17 mouse cellular contexts compared by ENCODE assay signal in genomic region chr3:40528958-40529357, GRCm38 (mm10). TPM values are rescaled to one million over a fixed set of nuclear protein-coding genes. Genes with fewer than 3 reads are reported as not detected.
DNase-seq lines count a peak whose midpoint lies in the region; ATAC-seq and TF ChIP-seq lines count a peak whose summit lies in the region.
"Had no signal": no experiment of that assay in that cellular context is flagged by ENCODE, and none has a peak within 500 bp of the region (broad histone marks: within the 10 kb centered on the region; RNA-seq: fewer than 3 reads in every experiment).

No protein-coding gene starts in this region.

- H3K27ac ChIP-seq in heart, embryonic 11.5 days (ENCODE audit: low read depth, low read length) = no peak overlapping the region
- no peak overlapping the region for H3K27ac ChIP-seq in heart, embryonic 10.5 days
- H3K27ac ChIP-seq in liver, postnatal 0 days (ENCODE audit: low read depth) = no peak overlapping the region
- H3K27ac ChIP-seq: embryonic facial prominence, embryonic 13.5 days; limb, embryonic 10.5 days; macrophage; midbrain, embryonic 12.5 days had no signal

- H3K9ac ChIP-seq in heart, embryonic 11.5 days (ENCODE audit: low read depth, low read length) = no peak overlapping the region
- no peak overlapping the region for H3K9ac ChIP-seq in liver, postnatal 0 days (replicated peaks)
- H3K9ac ChIP-seq: embryonic facial prominence, embryonic 13.5 days; lung, embryonic 14.5 days; midbrain, embryonic 12.5 days had no signal

- peaks cover 25% of the 10 kb centered on the region for H3K27me3 ChIP-seq in heart, embryonic 11.5 days (ENCODE audit: control insufficient read depth, insufficient read depth, low read length)
- H3K27me3 ChIP-seq in heart, embryonic 10.5 days (ENCODE audit: insufficient read depth, poor library complexity, severe bottlenecking) = peaks cover 56% of the 10 kb centered on the region
- peaks cover 20% of the 10 kb centered on the region for H3K27me3 ChIP-seq in liver, postnatal 0 days (ENCODE audit: insufficient read depth, low read length)

- TF ChIP-seq EP300 in liver, postnatal 0 days (IDR thresholded peaks at IDR 0.05; ENCODE audit: low read depth) = no peak

- no peak overlapping the region for H3K4me3 ChIP-seq in heart, embryonic 11.5 days (ENCODE audit: low read depth, low read length)
- no peak overlapping the region for H3K4me3 ChIP-seq in heart, embryonic 10.5 days
- no peak overlapping the region for H3K4me3 ChIP-seq in liver, postnatal 0 days (ENCODE audit: low read depth, low read length)
- H3K4me3 ChIP-seq: embryonic facial prominence, embryonic 13.5 days; limb, embryonic 10.5 days; midbrain, embryonic 12.5 days had no signal

- ATAC-seq in heart, embryonic 11.5 days (replicated peaks; ENCODE audit: insufficient number of reproducible peaks, low FRiP score, low TSS enrichment) = no peak
- no peak for ATAC-seq in liver, postnatal 0 days
- no peak for ATAC-seq in granulocyte monocyte progenitor cell, adult 5-6 weeks (replicated peaks; ENCODE audit: poor library complexity, severe bottlenecking)

- no peaks in the 10 kb centered on the region for H3K9me3 ChIP-seq in heart, embryonic 11.5 days (replicated peaks; ENCODE audit: control insufficient read depth, low read length)
- H3K9me3 ChIP-seq in heart, embryonic 10.5 days = no peaks in the 10 kb centered on the region
- no peaks in the 10 kb centered on the region for H3K9me3 ChIP-seq in liver, postnatal 0 days (ENCODE audit: low read length)
- H3K9me3 ChIP-seq: embryonic facial prominence, embryonic 13.5 days; limb, embryonic 10.5 days had no signal

- H3K36me3 ChIP-seq in heart, embryonic 11.5 days (ENCODE audit: control insufficient read depth, insufficient read depth, low read length) = no peaks in the 10 kb centered on the region
- no peaks in the 10 kb centered on the region for H3K36me3 ChIP-seq in heart, embryonic 10.5 days
- H3K36me3 ChIP-seq in liver, postnatal 0 days (replicated peaks; ENCODE audit: insufficient read depth, low read length) = no peaks in the 10 kb centered on the region
- H3K36me3 ChIP-seq: embryonic facial prominence, embryonic 13.5 days; limb, embryonic 10.5 days; midbrain, embryonic 12.5 days had no signal

- no peak for DNase-seq in heart, embryonic 10.5 days (ENCODE audit: low spot score)
- DNase-seq in testis, postnatal 10 days (ENCODE audit: low spot score) = peak; percentile 45
- no peak for DNase-seq in testis, postnatal 14 days (ENCODE audit: low spot score)
- peak; percentile 8 to 16 for DNase-seq in adrenal gland, postnatal 36 days
- DNase-seq in liver, postnatal 0 days = no peak
- no peak for DNase-seq in retina, postnatal 1 day
- DNase-seq: cerebellum, adult 2 months; kidney, postnatal 4 days; lung, embryonic 14.5 days; right cerebral cortex, adult 18-20 months; thymus, postnatal 25 days had no signal

- WGBS in heart, embryonic 11.5 days (ENCODE audit: insufficient replicate concordance) = 45% methylated on average over 6 of the region's 6 CpGs
- WGBS in heart, embryonic 10.5 days = 43% methylated on average over 6 of the region's 6 CpGs
- WGBS in liver, postnatal 0 days (ENCODE audit: insufficient replicate concordance) = 60% methylated on average over 6 of the region's 6 CpGs

- peak overlapping the region; percentile 6; the same call in 1 of the 2 replicates for H3K4me2 ChIP-seq in heart, embryonic 11.5 days
- 0 out of 2 replicates have a peak overlapping the region, but pooled peaks have one; percentile 1 for H3K4me2 ChIP-seq in liver, postnatal 0 days (ENCODE audit: low read depth, low read length)
- H3K4me2 ChIP-seq: embryonic facial prominence, embryonic 13.5 days; lung, embryonic 14.5 days; midbrain, embryonic 12.5 days had no signal

- no peak for TF ChIP-seq CTCF in liver, postnatal 0 days (IDR thresholded peaks at IDR 0.05; ENCODE audit: low read depth)

- H3K4me1 ChIP-seq in heart, embryonic 11.5 days (ENCODE audit: control insufficient read depth, insufficient read depth, low read length) = peaks cover 9% of the 10 kb centered on the region; the same call in 1 of the 2 replicates
- H3K4me1 ChIP-seq in heart, embryonic 10.5 days = peaks cover 26% of the 10 kb centered on the region
- H3K4me1 ChIP-seq in liver, postnatal 0 days (ENCODE audit: insufficient read depth) = peaks cover 16% of the 10 kb centered on the region

RNA-seq across cellular contexts. Expression of gene Intu, which starts 2.1 kb away (rescaled TPM):
- 4.1 and 5.4 TPM in 2 replicates for polyA plus RNA-seq in heart, embryonic 11.5 days (2014; fragmentation: Nextera tagmentation; extraction: Ambion mirVana)
- 3.6 and 4.2 TPM in 2 replicates for polyA plus RNA-seq in heart, embryonic 10.5 days (2016; fragmentation: Nextera tagmentation; extraction: Ambion mirVana)
- 1 to 10 TPM; 2.9 to 3.9 TPM for total RNA-seq in adrenal gland, postnatal 36 days (2021)
- polyA plus RNA-seq in liver, postnatal 0 days (2015; fragmentation: Nextera tagmentation; extraction: Ambion mirVana) = 0.53 and 0.60 TPM in 2 replicates
- total RNA-seq in granulocyte monocyte progenitor cell, adult 5-6 weeks (2014; fragmentation: Nextera tagmentation) = 1.6 and 3.2 TPM in 2 replicates
- total RNA-seq in granulocyte monocyte progenitor cell, adult 5-6 weeks (2017) = 2.5 and 4.6 TPM in 2 replicates

Comparison
In these comparisons a context has a peak if more than half of its experiments do, and no peak if none do; other contexts are left out.
1. DNase-seq: peak in testis, postnatal 10 days (single experiment) and adrenal gland, postnatal 36 days (2 of 2); none in heart, embryonic 10.5 days (single experiment), testis, postnatal 14 days (single experiment), liver, postnatal 0 days (single experiment) and retina, postnatal 1 day (single experiment).